Mouse (Mus musculus): ENCODE data around the gene Gm17545.

Gm17545 gene

DNA sequence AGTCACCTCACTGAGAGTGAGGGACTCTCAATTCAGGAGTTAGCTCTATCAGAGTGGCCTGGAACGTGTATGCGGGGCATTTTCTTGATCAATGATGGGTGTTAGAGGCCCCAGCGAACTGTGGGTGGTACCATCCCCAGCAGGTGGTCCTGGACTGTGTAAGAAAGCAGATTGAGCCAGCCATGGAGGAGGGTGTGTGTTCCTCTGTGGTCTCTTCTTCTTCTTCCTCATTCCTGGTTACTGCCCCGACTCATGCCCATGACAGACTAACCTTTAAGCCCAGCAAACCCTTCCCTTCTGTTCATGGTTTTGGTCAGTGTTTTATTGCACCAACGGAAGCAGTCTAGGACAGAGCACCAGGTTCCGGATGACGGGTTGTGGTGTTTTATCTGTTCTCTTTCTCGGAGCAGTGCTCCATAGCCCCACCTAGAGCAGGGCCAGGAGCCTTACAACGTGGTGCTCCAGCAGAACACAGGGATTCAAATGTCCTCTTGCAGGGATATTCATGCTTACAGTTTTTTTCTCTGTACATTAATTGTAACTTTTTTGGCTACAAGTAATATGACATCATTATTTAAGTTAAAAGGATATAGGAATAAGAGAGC lies 40.2 kb downstream of the Gm17545 start:
- DNase-seq (ENCODE audit: low spot score), result no peak

- no peak for DNase-seq (ENCODE audit: low spot score)
Observed at GRCm38 (mm10) chr9:22495133-22495532, 41.0 kb downstream of the Gm17545 start.

GRCm38 (mm10) chr9:22497021-22497767 lies 43.1 kb downstream of the Gm17545 start:
- DNase-seq (ENCODE audit: low spot score), result no peak

DNA sequence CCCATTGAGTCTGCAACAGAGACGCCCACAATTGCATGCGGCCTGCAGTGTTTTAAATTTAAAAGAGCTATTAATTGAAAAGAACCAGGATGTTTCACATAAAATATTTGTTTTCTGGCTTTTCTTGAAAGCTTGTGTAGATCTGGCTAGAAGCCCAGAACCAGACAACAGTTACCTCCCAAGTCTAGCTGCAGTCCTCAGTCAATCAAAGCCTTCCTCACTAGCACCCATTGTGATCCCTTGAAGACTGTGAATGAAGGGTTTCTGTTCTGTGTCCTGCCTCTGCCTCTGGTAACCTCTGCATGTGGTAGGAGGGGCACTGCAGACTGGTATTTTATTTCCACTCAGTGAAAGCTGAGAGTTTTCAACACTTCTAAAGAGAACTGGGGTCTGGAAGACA lies 48.9 kb downstream of the Gm17545 start:
- no peak for DNase-seq (ENCODE audit: low spot score)

DNA sequence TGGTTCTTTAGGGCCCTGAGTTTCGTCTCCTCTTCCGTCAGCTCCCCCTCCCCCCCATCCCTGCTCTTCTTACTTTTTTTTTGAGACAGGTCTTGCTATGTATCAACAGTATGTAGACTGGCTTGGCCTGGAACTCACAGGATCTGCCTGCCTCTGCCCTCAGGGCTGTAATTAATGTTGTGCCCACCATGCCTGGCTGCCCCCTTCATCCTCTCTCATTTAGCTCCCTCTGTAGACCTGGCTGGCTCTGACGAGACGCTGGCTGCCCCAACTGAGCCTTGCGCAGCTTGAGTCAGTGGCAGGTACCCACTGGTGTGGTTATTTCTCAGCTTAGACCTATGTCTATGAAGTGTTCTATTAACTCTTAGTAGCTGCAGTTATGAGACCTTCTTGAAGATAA lies 49.5 kb downstream of the Gm17545 start:
- no peak for DNase-seq (ENCODE audit: low spot score)

DNA sequence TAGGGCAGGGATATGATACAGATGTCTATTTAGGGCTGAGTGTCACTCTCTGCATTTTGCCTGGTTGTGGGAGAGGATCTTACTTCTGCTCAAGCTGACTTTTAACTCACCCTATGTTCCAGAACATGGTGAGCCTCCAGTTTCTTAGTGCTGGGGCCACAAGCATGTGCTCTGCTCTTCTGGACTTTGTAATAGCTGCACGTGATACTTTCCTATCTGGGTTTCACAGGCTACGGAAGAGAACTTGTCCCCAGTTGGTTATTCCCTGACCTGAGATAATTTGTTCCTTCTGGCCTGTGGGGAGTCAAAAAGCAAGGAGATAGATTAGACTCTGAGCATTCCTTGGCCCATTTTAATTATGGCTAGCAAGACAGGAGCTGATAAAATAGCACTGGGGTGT lies 51.5 kb downstream of the Gm17545 start:
- DNase-seq (ENCODE audit: low spot score), result no peak

Measured in c-Kit-positive CD71-positive TER-119-positive erythroid progenitor cells, embryonic 14.5 days (primary cell).